Comparison of ENCODE assay signal across 19 mouse cellular contexts in the genomic region with DNA sequence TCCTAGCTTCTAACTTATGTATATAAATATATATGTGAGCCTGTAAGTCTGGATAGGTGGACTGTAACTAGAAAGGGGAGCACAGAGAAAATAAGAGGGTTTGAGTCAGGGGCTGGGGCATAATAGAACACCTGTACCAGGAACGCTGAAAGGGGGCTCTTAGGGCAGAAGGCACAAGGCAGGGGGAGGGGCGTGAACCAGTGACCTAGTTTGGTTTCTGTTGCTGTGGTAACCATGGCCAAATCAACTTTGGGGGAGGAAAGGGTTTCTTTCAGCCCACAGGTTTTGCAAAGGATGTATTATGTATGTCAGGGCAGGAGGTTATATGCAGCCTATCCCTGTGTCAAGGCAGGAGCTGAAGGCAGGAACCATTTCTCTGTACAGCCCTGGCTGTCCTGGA. TPM values are rescaled to one million over a fixed set of nuclear protein-coding genes. Genes with fewer than 3 reads are reported as not detected.
DNase-seq lines count a peak whose midpoint lies in the region; ATAC-seq lines count a peak whose summit lies in the region.
"Had no signal": no experiment of that assay in that cellular context is flagged by ENCODE, and none has a peak within 500 bp of the region (broad histone marks: within the 10 kb centered on the region; RNA-seq: fewer than 3 reads in every experiment).

No protein-coding gene starts in this region.

- no peak overlapping the region for H3K27ac ChIP-seq in liver, embryonic 16.5 days (ENCODE audit: low read length)
- no peak overlapping the region for H3K27ac ChIP-seq in hindbrain, embryonic 10.5 days
- no peak overlapping the region for H3K27ac ChIP-seq in midbrain, embryonic 16.5 days (ENCODE audit: low read length)
- H3K27ac ChIP-seq: embryonic facial prominence, embryonic 12.5 days; forebrain, embryonic 12.5 days; hindbrain, embryonic 15.5 days had no signal

- no peak overlapping the region for H3K9ac ChIP-seq in liver, embryonic 16.5 days (ENCODE audit: low read depth, low read length)
- H3K9ac ChIP-seq in midbrain, embryonic 16.5 days (ENCODE audit: low read depth, low read length) = no peak overlapping the region
- H3K9ac ChIP-seq: embryonic facial prominence, embryonic 12.5 days; forebrain, embryonic 12.5 days; heart, embryonic 12.5 days; hindbrain, embryonic 15.5 days had no signal

- no peak overlapping the region for H3K4me2 ChIP-seq in liver, embryonic 16.5 days (ENCODE audit: low read depth, low read length)
- no peak overlapping the region for H3K4me2 ChIP-seq in midbrain, embryonic 16.5 days (ENCODE audit: low read length)
- H3K4me2 ChIP-seq: embryonic facial prominence, embryonic 12.5 days; forebrain, embryonic 12.5 days; heart, embryonic 12.5 days; hindbrain, embryonic 15.5 days had no signal

- no peaks in the 10 kb centered on the region for H3K9me3 ChIP-seq in liver, embryonic 16.5 days (replicated peaks; ENCODE audit: control insufficient read depth, low read length)
- H3K9me3 ChIP-seq in hindbrain, embryonic 10.5 days = no peaks in the 10 kb centered on the region
- no peaks in the 10 kb centered on the region for H3K9me3 ChIP-seq in midbrain, embryonic 16.5 days (replicated peaks; ENCODE audit: control insufficient read depth, low read length, poor library complexity, severe bottlenecking)
- H3K9me3 ChIP-seq: embryonic facial prominence, embryonic 12.5 days; forebrain, embryonic 12.5 days; G1E; heart, embryonic 12.5 days; hindbrain, embryonic 15.5 days had no signal

- H3K36me3 ChIP-seq in liver, embryonic 16.5 days (ENCODE audit: control insufficient read depth, insufficient read depth) = no peaks in the 10 kb centered on the region
- no peaks in the 10 kb centered on the region for H3K36me3 ChIP-seq in hindbrain, embryonic 10.5 days
- H3K36me3 ChIP-seq in midbrain, embryonic 16.5 days (ENCODE audit: control insufficient read depth, insufficient read depth, low read length) = no peaks in the 10 kb centered on the region
- H3K36me3 ChIP-seq: embryonic facial prominence, embryonic 12.5 days; forebrain, embryonic 12.5 days; G1E; heart, embryonic 12.5 days; hindbrain, embryonic 15.5 days had no signal

- DNase-seq in liver = no peak
- DNase-seq in retina, postnatal 1 day = peak; percentile 28
- peak; percentile 81 to 82 for DNase-seq in thymus, postnatal 10 days (ENCODE audit: low spot score in 2 of 2)
- peak; percentile 89 for DNase-seq in thymus, postnatal 4 days
- no peak for DNase-seq in cerebellum, postnatal 10 days
- no peak for DNase-seq in hindbrain, embryonic 10.5 days (ENCODE audit: low spot score)
- DNase-seq: adrenal gland, adult 8-10 months; cerebellum, adult 11 months; cerebellum, adult 8-10 months; cerebellum, postnatal 25 days; gastrocnemius, postnatal 14 days had no signal

- H3K4me3 ChIP-seq in liver, embryonic 16.5 days (ENCODE audit: low read depth, low read length) = no peak overlapping the region
- no peak overlapping the region for H3K4me3 ChIP-seq in hindbrain, embryonic 10.5 days
- no peak overlapping the region for H3K4me3 ChIP-seq in midbrain, embryonic 16.5 days (ENCODE audit: low read depth, low read length)
- H3K4me3 ChIP-seq: embryonic facial prominence, embryonic 12.5 days; forebrain, embryonic 12.5 days; heart, embryonic 12.5 days; hindbrain, embryonic 15.5 days had no signal

- ATAC-seq in liver, embryonic 16.5 days (ENCODE audit: low read depth) = 0 out of 2 replicates have a peak, but pooled peaks have one; percentile 19
- ATAC-seq in midbrain, embryonic 16.5 days = no peak
- ATAC-seq: forebrain, embryonic 16.5 days had no signal

- peaks cover 3% of the 10 kb centered on the region for H3K4me1 ChIP-seq in liver, embryonic 16.5 days (ENCODE audit: control insufficient read depth, low read depth, low read length)
- H3K4me1 ChIP-seq in hindbrain, embryonic 10.5 days (replicated peaks) = no peaks in the 10 kb centered on the region
- H3K4me1 ChIP-seq in midbrain, embryonic 16.5 days (ENCODE audit: control insufficient read depth, insufficient read depth, low read length) = no peaks in the 10 kb centered on the region
- H3K4me1 ChIP-seq: embryonic facial prominence, embryonic 12.5 days; forebrain, embryonic 12.5 days; heart, embryonic 12.5 days; hindbrain, embryonic 15.5 days had no signal

- 53% methylated on average over 2 of the region's 2 CpGs for WGBS in liver, embryonic 16.5 days (ENCODE audit: insufficient replicate concordance)
- 86% methylated on average over 2 of the region's 2 CpGs for WGBS in hindbrain, embryonic 10.5 days
- 70% methylated on average over 2 of the region's 2 CpGs for WGBS in midbrain, embryonic 16.5 days

- no peaks in the 10 kb centered on the region for H3K27me3 ChIP-seq in liver, embryonic 16.5 days (ENCODE audit: control insufficient read depth, insufficient read depth, low read depth, low read length)
- H3K27me3 ChIP-seq in hindbrain, embryonic 10.5 days (ENCODE audit: insufficient read depth, poor library complexity, severe bottlenecking) = no peaks in the 10 kb centered on the region
- no peaks in the 10 kb centered on the region for H3K27me3 ChIP-seq in midbrain, embryonic 16.5 days (ENCODE audit: control insufficient read depth, insufficient read depth, low read depth, low read length)
- H3K27me3 ChIP-seq: embryonic facial prominence, embryonic 12.5 days; forebrain, embryonic 12.5 days; heart, embryonic 12.5 days; hindbrain, embryonic 15.5 days had no signal

RNA-seq across cellular contexts. Expression of gene Pak1ip1, which starts 29.0 kb away (rescaled TPM):
- polyA plus RNA-seq in liver, embryonic 16.5 days (2015; fragmentation: Nextera tagmentation; extraction: Ambion mirVana) = 49.6 and 52.7 TPM in 2 replicates
- polyA plus RNA-seq in hindbrain, embryonic 10.5 days (2016; fragmentation: Nextera tagmentation; extraction: Ambion mirVana) = 75.8 and 80.5 TPM in 2 replicates
- polyA plus RNA-seq in midbrain, embryonic 16.5 days (2015; fragmentation: Nextera tagmentation; extraction: Ambion mirVana) = 53.9 and 64.8 TPM in 2 replicates

RNA-seq across cellular contexts. Expression of gene Tmem14c, which starts 44.3 kb away (rescaled TPM):
- polyA plus RNA-seq in liver, embryonic 16.5 days (2015; fragmentation: Nextera tagmentation; extraction: Ambion mirVana) = 569 and 646 TPM in 2 replicates
- 211 and 234 TPM in 2 replicates for polyA plus RNA-seq in hindbrain, embryonic 10.5 days (2016; fragmentation: Nextera tagmentation; extraction: Ambion mirVana)
- polyA plus RNA-seq in midbrain, embryonic 16.5 days (2015; fragmentation: Nextera tagmentation; extraction: Ambion mirVana) = 107 and 117 TPM in 2 replicates

Comparison
In these comparisons a context has a peak if more than half of its experiments do, and no peak if none do; other contexts are left out.
1. DNase-seq: peak in retina, postnatal 1 day (single experiment), thymus, postnatal 10 days (2 of 2) and thymus, postnatal 4 days (single experiment); none in liver (single experiment), cerebellum, postnatal 10 days (0 of 2) and hindbrain, embryonic 10.5 days (single experiment).